Mouse (Mus musculus): ENCODE measurements around the gene Abcc1.
A peak's percentile ranks its signal among the peaks of the same experiment; 100 is the strongest.

The Abcc1 gene

DNA sequence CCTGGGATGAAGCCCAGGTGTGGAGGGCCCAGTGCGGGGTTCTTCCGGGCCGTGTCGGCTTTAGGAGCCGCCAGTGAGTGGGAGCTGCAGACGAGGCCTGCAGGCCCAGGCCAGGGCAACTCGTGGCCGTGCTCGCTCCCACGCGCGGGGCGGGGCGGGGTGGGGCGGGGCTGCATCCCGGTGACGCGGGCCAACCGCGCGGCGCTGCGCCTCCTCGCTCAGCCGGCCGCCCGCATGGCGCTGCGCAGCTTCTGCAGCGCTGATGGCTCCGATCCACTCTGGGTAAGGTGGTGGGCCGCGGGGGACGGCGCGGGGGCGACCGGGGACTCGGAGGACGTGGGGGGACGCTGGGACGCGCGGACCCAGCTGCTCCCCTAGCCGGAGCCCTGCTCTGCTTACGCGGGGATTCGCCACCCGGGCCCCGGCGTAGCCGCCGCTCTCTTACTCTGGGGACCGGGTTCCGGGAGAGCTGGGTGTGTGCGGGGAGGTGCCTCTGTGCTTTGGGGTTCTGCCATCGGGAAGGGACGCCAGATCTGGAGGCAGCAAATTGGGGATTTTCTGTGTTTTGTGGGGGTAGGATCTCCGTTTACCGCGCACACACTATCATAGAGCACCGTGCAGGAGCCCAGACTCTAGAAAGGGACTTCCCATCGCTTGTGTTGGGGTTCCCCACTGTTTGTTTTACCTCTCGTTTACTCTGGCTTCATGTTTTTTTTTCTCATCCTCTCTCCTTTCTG is at the start of gene Abcc1:
Gene Abcc1, plus strand, starts transcription at position 197 of the 737 bp plus-strand sequence.
- peak in 1 of 2 experiments; percentile 51 for DNase-seq (ENCODE audit: low read depth in 1 of 2, low spot score in 2 of 2)

DNA sequence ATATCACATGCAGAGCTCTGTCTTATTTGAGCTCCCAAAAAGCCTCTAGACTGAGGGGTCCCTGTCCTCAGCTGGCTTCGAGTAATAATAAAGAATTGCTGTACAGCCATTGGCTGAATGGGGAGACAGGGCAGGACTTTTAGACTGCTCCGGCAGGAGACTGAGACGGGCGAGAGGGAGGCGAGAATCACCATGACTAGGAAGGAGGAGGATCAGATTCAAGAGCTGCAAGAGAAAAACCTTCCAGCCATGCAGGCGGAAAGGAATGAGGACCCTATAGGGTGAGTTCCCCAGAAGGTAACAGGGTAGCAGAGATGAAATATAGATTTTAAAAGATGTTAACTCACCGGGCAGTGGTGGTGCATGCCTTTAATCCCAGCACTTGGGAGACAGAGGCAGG is 48.4 kb upstream of the Abcc1 start:
- DNase-seq (ENCODE audit: low read depth in 1 of 2, low spot score in 2 of 2) = no peak

DNA sequence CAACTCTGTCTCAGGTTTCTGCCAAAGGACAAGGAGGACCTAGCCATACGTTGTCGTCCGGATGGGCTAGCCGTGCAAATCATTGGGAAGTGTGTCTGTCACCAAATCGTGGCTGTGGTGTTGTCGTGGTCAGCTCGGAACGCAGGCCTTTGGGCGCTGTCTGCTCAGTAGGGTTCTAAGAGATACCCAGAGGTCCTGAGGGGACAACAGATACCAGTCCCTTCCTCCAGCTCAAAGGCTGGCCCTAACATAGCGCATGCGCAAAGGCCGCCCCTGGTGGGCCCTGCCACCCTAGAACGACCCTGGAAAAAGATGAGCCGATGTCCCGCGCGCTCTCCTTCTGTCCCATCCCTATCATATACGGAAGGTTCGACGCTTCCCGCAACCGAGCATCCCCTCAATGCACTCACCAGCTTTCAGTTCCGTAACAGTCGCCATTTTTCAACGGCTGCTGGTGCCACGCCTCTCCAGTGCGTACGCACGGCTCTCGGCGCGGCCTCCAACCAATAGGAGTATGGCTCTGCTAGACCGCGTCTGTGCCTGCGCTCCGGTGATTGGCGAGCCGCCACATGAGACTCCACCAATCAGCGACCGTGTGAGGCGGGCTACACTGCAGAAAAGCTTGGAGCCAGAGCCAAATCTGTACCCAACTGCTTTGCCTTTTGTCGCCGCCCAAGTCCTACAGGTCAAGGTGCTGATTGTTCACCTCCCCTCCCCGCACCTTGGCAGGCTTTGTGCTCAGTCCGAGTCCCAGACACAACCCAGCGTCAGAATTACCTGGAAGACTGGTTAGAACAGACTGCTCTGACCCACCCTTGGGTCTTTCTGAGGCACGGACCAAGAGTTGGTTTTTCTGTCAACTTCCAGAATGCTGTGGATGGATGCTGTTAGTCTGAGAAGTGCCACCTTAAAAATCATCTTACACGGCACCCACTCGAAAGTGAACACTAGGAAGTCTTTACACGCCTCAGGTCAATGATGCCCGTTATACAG is 44.2 kb upstream of the Abcc1 start, which contains the start of gene Fopnl:
Gene Fopnl, minus strand, starts transcription at position 522 of the 993 bp plus-strand sequence.
- DNase-seq (ENCODE audit: low read depth in 1 of 2, low spot score in 2 of 2) = peak; percentile 93

DNA sequence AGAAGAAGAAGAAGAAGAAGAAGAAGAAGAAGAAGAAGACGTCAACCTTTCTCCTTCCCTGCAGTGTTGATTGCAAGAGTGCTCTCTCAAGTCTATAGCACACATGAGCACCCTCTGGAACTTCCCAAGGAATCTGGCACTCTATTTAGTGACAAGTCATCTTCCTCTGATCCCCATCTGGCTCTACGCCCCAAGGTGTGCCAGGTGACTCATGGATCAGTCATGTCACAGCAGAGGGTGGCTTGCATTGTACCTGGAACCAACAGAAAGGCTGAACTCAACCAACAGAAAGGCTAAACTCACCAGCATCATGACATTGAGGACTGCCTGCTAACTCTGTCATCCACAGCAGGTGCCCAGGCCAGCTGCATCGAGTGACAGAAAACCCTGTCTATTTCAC is 41.7 kb upstream of the Abcc1 start:
- DNase-seq (ENCODE audit: low read depth in 1 of 2, low spot score in 2 of 2) = no peak

DNA sequence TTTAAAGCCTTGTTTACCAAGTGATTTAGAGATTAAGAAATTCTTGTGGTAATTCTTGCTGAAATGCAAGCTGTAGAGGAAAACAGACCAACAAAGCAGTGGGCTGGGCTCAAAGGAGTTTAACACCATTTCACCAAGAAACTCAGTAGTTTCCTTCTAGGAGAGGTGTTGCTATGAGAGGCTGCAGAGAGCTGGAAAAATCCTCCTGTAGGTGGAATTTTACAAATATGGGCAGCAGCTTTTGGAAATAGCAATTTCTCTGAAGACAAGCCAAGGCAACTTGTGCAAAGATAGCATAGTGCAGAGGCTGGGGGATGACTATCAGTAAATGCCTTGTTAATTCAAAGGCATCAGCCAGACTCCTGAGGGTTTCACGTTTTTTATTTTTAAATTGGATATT is 40.9 kb upstream of the Abcc1 start:
- DNase-seq (ENCODE audit: low read depth in 1 of 2, low spot score in 2 of 2) = no peak

DNA sequence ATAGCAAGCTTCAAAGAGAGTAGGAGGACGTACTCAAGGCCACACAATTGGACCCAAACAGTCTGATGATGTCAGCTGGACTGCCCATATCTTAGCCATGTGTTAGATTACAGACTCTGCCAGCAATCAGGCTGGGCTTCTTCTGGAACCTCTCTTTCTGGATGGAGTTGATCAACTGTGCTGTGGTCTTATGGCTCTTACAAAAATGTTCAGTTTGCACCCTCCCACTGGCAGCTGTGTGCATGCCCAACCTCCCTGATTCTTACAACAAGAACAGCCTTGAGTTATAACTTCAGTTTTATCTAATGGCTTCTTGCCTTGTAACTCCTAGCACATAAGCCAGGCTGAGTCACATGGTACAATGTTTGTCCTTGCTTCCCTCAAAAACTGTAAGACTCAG is 33.2 kb upstream of the Abcc1 start:
- no peak for DNase-seq (ENCODE audit: low read depth in 1 of 2, low spot score in 2 of 2)

DNA sequence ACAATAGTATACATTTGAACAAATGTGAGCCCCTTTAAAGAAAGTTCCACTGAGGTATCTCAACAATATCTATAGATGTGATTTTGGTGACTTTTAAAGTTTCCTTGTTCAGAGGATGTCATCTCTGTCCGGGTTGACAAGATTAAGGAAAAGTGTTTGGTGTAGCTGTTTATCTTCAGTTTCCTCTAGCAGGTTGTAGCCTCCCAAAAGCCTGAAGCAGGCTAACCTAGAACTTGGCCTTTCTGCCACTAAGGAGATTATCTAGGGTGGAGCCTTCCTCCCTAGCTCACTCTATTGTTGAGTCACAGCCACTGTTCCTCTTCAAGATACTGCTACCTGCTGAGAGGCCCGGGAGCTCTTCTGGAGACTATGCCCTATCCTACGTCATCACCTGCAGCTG is 16.4 kb upstream of the Abcc1 start:
- DNase-seq (ENCODE audit: low read depth in 1 of 2, low spot score in 2 of 2) = no peak

DNA sequence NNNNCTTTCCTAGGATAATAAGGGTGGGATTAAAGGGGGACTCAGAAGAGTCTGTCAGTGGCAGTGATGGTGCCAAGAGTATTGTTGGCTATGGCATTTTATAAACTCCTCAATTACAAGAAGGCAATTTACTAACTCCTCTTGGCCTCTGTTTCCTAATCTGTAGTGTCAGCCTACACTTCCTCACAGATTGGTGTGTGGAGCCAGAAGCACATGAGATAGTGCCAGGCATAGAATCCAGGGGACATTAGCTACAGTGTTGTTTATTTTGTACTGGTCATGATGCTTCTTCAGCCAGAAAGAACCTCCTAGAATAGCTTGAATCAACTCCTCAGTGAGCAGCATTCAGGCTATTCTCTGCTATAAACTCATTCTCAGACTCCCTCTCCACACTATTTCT is 9.8 kb upstream of the Abcc1 start:
- DNase-seq (ENCODE audit: low read depth in 1 of 2, low spot score in 2 of 2) = no peak

DNA sequence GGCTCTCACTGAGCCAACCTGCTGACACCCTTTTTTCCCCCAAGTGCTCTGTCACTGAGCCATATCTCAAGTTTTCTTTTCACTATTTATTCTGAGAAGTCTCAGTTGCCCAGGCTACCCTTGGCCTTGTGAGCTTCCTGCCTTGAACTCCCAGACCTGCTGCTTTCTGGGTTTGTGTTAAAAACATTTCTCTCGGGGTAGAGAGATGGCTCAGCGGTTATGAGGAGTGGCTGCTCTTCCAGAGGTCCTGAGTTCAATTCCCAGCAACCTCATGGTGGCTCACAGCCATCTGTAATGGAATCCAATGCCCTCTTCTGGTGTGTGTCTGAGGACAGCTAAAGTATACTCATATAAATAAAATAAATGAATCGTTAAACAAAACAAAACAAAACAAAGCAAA is 9.1 kb upstream of the Abcc1 start:
- DNase-seq (ENCODE audit: low read depth in 1 of 2, low spot score in 2 of 2) = no peak

DNA sequence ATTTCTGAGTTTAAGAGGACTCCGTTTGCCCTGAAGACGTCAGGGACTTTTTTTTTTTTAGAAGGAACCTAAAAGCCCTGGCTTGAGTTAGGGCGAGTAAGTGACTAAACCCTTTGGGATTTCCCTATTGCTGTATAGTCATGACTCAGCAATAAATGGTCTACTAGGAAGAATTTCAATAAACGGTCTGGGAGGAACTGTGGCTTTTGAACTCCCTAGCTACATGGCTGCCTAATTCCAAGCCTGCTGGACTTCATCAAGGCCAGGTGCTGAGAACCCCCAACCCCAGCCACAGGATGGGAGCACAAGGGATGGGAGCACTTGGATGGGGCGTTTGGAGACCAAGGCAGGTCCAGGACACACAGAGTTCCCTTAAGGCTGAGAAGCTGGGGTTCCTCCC is 8.7 kb upstream of the Abcc1 start:
- no peak for DNase-seq (ENCODE audit: low read depth in 1 of 2, low spot score in 2 of 2)

DNA sequence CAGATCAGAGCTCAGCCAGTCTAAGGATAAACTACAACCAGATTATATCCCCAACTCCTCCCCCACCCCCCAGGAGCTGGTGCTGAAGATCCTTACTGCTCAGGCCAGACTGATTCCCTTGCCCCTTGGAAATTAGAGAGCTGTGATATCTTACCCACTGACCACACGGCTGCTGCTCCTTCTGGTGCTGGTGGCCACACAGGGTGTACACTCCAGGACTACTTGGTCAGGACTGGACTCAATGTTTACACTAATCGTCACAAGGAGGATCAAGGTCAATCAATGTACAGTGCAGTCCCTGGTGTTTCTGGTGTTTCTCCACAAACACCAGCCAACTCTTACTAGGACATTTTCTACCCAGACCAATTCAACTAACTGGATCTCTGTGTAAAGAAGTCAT is 3.5 kb upstream of the Abcc1 start:
- no peak for DNase-seq (ENCODE audit: low read depth in 1 of 2, low spot score in 2 of 2)

DNA sequence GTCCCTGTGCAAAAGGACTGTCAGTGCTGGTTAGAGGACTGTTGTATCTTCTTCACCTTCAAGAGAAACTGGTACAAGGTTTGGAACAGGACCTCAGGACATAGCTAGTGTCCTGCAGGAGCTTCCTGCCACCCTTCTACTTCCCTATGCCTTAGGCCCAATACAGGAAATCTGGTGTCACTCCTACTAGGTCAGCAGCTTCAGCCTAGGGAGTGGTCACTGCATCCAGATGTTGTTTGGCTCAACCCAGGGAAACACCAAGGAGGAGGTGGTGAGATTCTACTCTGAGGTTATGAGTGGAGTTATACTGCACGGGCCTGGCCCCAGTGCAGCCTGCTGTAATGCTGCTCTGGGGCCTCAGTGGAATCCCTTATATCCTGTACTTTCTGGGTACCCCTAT is 2.8 kb upstream of the Abcc1 start:
- DNase-seq (ENCODE audit: low read depth in 1 of 2, low spot score in 2 of 2) = no peak

DNA sequence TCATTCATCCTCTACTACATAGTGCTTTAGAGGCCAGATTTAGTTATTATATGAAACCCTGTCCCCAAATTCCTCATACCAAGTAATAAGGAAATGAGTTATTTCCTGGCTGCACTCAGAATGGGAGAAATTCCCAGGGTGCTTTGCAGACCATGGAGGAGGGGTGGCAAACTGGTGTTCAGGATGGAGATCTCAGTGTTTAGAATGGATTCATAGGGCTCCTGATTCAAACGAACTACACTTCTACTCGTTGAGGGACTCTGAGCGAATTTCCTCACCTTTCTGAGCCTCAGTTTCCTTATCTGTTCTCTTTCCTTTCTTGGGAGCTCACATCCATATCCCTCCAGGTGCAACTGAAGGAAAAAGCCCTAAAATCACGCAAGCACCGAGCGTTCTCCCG is 427 bp upstream of the Abcc1 start:
- DNase-seq (ENCODE audit: low read depth in 1 of 2, low spot score in 2 of 2) = no peak

DNA sequence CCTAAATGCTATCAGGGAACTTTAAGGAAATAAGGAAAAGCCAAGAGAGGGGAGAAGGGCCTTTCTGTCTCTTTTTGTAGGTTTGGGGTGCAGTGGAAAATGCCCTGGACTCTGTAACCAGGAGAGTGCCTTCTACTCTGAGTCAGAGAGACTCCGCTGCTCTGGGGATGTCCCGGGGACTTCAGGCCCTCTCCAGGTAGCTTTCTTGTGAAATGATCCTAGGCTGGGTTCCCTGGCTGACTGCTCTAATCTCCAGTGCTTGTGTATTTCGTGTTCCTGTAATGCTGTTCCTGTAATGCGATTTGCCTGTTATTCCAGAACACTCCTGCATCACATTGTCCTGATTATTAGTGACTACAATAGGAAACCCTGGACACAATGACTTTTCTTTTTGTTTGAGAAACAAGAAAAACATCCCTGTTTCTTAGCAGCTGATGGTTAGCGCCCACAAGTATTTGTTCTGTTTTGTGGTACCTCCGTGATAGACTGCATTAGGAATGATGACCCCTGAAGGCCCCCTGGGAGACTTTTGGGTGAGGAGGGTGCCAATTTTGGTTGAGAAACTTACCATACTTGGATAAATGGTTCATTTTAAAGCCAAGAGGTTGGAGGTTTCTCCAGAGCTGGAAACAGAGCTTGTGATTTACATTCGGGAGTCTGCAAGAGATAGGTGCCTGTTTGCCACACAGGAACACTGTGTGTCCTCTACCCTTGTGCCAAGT is 902 bp downstream of the Abcc1 start:
- DNase-seq (ENCODE audit: low read depth in 1 of 2, low spot score in 2 of 2) = peak in 1 of 2 experiments; percentile 6

DNA sequence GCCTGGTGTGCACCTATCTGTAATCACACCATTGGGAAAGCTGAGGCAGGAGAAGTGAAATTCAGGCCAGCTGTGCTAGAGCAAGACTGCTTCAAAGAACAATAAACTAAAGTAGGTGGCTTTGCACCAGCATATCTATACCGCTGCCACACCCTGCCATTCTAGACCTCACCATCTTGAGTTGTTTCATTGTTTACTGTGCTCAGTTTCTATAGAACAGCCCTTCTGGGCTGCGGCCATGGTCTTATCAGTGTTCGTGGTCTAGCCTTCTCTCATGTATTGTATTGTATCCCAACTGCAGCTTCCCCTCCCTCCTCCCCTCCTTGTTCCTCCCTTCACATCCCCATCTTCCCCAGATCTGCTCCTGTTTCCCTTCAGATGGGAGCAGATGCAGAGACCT is 2.1 kb downstream of the Abcc1 start:
- DNase-seq (ENCODE audit: low read depth in 1 of 2, low spot score in 2 of 2) = no peak

DNA sequence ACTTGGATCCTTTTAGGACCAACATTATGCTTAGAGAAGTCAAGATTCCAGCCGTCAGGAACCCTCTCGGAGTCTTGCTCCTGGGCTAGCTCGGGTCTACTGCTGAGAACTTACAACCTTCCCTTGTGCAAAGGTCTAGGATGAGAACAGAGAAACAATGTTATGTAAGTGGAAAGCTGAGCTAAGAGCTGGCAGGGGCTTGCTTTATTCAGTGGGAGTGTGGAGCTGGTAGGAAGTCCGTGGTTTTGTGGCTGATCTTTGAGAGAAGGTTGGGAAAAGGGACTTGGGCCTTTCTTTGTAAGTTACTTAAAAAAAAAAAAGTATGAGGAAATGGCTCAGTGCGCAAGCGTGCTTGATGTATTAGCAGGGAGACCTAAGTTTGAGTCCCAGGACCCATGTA is 2.7 kb downstream of the Abcc1 start:
- no peak for DNase-seq (ENCODE audit: low read depth in 1 of 2, low spot score in 2 of 2)

DNA sequence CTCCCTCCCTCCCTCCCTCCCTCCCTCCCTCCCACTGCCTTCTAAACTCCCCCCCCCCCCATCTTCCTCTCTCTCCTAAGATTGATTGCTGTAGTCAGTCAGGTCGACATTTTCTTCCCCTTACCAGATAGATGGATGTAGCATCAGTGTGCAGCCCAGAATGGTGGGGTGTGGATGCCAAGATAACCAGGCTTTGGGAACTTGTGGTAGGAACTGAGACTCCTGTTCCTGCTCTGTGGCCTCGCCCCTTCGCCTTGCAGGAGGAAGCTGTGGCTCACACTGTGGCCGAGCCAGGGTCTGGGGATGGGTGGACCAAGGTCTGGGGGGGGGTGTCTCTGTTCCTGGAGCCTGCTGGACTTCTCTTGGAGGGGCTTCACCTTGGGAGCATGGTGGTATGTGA is 4.1 kb downstream of the Abcc1 start:
- DNase-seq (ENCODE audit: low read depth in 1 of 2, low spot score in 2 of 2) = no peak

DNA sequence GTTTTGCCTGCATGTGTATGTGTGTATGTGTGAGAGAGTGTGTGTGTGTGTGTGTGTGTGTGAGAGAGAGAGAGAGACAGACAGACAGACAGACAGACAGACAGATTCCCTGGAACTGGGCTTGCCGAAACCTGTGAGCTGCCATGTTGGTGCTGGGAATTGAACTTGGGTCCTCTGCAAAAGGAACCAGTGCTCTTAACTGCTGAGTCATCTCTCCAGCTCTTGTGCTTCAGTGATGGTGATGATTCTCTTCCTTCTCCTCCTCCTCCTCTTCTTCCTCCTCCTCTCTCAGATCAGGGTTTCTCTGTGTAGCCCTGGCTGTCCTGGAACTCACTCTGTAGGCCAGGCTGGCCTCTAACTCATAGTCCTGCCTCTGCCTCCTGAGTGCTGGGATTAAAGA is 4.7 kb downstream of the Abcc1 start:
- DNase-seq (ENCODE audit: low read depth in 1 of 2, low spot score in 2 of 2) = no peak

DNA sequence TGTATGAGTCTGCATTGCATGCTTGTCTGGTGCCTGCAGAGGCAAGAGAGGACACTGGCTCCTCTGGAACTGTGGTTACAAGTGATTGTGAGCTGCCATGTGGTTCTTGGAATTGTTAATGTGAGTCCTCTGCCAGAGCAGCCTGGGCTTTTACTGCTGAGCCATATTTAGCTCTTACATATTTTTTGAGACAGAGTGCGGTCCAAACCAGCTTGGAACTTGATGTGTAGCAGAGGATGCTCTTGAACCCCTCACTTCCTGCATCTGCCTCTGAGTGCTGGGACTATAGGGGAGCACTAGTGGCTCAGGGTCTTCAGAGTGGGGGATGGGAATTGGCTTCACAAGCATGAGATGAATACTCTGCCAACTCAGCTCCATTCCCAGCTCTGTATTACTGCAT is 10.0 kb downstream of the Abcc1 start:
- DNase-seq (ENCODE audit: low read depth in 1 of 2, low spot score in 2 of 2) = no peak

DNA sequence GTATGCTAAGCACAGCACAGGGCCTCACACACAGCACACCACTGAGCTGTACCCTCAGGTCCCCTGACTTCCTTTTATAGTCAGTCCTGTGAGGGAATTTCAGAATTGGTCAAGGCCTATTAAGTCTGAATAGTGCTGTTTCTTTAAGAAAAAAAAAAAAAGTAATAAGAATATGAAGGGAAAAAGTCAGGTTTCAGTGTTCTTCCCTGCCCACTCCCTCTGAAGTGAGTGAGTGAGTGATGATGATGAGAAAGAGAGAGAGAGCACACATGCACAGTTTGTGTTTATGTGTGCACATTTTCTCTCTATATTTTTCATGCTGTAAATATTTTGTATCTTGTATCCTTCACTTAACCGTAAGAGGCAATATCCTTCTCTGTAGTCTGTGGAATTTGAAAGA is 11.0 kb downstream of the Abcc1 start:
- no peak for DNase-seq (ENCODE audit: low read depth in 1 of 2, low spot score in 2 of 2)

DNA sequence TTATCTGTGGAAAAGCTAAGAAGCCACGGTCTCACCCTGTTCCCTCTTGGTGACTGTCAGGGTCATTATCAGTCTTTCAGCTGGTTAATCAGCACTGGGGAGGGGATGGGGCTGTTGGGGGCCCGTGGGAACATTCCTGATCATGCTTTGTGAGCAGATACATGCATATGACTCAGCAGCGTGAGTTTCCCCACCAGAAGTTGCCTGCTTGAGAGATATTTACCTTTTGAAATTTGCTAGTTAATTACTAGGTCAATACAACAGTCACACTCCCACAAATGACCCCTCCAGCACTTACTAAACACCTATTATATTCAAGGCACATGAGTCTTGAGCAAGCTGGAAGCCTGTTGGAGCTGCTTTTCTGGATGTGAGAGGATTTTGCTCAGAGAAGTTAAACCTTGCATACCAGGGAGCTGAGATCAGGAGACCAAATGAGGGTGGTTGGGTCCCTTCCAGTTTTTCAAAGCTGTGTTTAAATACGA is 11.5 kb downstream of the Abcc1 start:
- no peak for DNase-seq (ENCODE audit: low read depth in 1 of 2, low spot score in 2 of 2)
